Mouse (Mus musculus): ENCODE results near the gene D430042O09Rik. TPM values are rescaled to one million over a fixed set of nuclear protein-coding genes. Genes with fewer than 3 reads are reported as not detected.
A peak's percentile ranks its signal among the peaks of the same experiment; 100 is the strongest.

The D430042O09Rik gene
- polyA plus RNA-seq, 1 experiment from 2014 or later = 7.2 TPM

DNA sequence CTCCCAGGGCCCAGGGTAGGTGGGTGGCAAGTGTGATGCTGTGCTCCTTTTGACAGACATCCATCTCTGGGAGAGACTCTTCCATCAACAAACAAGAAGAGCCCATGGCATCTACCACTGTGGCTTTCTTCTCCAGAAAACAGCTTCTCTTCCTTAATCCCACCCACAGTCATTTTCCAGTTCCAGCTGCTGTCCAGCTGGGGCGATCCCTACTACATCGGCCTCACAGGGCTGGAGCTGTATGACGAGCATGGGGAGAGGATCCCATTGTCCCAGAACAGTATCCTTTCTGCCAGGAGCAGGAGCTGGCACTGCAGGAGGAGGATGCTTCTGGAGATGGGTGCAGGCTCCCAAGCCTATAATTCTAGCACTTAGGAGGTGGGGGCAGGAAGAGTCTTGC lies 160.9 kb downstream of the D430042O09Rik start:
- Histone ChIP-seq H3K4me3 (replicated peaks; ENCODE audit: low read length) (no peak overlapping the region), H3K4me1 (replicated peaks; ENCODE audit: control insufficient read depth, insufficient read depth, low read length) (peaks cover 30% of the 10 kb centered on the region), H3K36me3 (replicated peaks; ENCODE audit: control insufficient read depth, insufficient read depth) (no peaks in the 10 kb centered on the region), H3K4me2 (replicated peaks) (no peak overlapping the region), H3K9me3 (ENCODE audit: control insufficient read depth, low read length) (no peaks in the 10 kb centered on the region), H3K27me3 (ENCODE audit: control insufficient read depth, insufficient read depth, low read length) (no peaks in the 10 kb centered on the region), H3K9ac (no peak overlapping the region), H3K27ac (no peak overlapping the region)
- WGBS = 89% methylated on average over 3 of the region's 3 CpGs
- DNase-seq (ENCODE audit: low spot score) (no peak), ATAC-seq (ENCODE audit: low FRiP score) (no peak)

DNA sequence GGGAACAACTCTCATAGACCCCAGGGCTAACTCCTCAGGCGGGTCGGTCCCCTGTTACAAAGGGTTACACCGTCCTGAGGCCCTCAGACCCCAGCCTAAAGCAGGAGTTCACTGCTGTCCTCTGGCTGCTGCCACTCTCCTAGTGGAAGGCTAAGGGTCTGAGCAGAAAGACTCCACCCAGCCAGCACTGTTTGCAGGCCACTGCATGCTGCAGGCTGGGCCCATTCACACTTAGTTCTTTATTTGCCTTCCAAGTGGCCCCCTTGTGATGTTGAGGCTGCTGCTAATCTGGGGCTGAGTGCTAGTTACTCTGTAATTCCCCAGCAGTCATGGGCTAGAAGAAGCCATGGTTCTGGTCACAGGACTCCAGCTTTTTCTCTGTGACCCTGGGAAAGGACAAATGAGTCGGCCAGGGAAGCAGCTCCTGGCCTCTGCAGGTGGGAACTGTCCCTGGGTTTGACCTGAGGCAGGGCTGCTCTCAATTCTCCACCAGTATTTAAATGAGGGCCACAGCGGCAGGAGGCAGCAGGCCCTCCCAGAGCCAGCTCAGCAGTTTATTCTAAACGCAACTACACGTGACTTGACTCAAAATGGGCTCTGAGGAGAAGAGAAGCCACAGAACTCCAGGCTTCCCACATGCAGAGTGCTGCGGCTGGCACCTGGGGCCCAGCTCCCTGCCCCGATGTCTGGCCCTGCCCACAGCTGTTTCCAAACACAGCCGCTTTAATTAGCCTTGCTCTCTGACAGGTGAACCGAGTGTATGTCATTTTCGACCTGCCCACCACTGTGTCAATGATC lies 163.9 kb downstream of the D430042O09Rik start:
- no peaks in the 10 kb centered on the region for H3K9me3 ChIP-seq (ENCODE audit: control insufficient read depth, low read length)
- peaks cover 19% of the 10 kb centered on the region for H3K4me1 ChIP-seq (replicated peaks; ENCODE audit: control insufficient read depth, insufficient read depth, low read length)
- H3K9ac ChIP-seq = no peak overlapping the region
- no peak overlapping the region for H3K4me3 ChIP-seq (replicated peaks; ENCODE audit: low read length)
- peak overlapping the region; percentile 71 for H3K27ac ChIP-seq
- peak; percentile 59 for ATAC-seq (ENCODE audit: low FRiP score)
- DNase-seq (ENCODE audit: low spot score) = peak; percentile 45
- H3K27me3 ChIP-seq (ENCODE audit: control insufficient read depth, insufficient read depth, low read length) = no peaks in the 10 kb centered on the region
- H3K36me3 ChIP-seq (replicated peaks; ENCODE audit: control insufficient read depth, insufficient read depth) = no peaks in the 10 kb centered on the region
- WGBS = 21% methylated on average over 12 of the region's 12 CpGs
- H3K4me2 ChIP-seq (replicated peaks) = no peak overlapping the region

DNA sequence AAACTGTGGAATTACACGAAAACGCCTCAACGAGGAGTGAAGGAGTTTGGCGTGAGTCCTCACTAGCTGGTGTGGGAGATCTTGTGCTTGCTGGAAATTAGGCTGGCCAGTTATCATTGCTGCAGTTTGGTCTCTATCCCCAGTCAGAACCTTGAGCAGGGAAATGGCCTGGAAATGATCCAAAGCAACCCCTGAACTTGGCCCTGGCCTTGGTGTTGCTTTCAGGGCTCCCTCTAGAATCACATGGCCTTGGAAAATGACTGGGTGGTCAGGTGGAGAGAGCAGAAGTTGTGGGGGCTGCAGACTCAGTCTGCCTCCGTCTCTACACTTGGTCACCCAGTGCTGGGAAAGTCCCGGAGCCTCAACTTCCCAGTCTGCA lies 164.5 kb downstream of the D430042O09Rik start:
- H3K36me3 ChIP-seq (replicated peaks; ENCODE audit: control insufficient read depth, insufficient read depth) = no peaks in the 10 kb centered on the region
- peak overlapping the region; percentile 71 for H3K27ac ChIP-seq
- no peak overlapping the region for H3K4me2 ChIP-seq (replicated peaks)
- H3K9ac ChIP-seq = no peak overlapping the region
- ATAC-seq (ENCODE audit: low FRiP score) = no peak; the same call in 1 of the 2 replicates
- H3K4me3 ChIP-seq (replicated peaks; ENCODE audit: low read length) = no peak overlapping the region
- no peak for DNase-seq (ENCODE audit: low spot score)
- 46% methylated on average over 6 of the region's 6 CpGs for WGBS
- H3K9me3 ChIP-seq (ENCODE audit: control insufficient read depth, low read length) = no peaks in the 10 kb centered on the region
- H3K4me1 ChIP-seq (replicated peaks; ENCODE audit: control insufficient read depth, insufficient read depth, low read length) = peaks cover 19% of the 10 kb centered on the region
- H3K27me3 ChIP-seq (ENCODE audit: control insufficient read depth, insufficient read depth, low read length) = no peaks in the 10 kb centered on the region

DNA sequence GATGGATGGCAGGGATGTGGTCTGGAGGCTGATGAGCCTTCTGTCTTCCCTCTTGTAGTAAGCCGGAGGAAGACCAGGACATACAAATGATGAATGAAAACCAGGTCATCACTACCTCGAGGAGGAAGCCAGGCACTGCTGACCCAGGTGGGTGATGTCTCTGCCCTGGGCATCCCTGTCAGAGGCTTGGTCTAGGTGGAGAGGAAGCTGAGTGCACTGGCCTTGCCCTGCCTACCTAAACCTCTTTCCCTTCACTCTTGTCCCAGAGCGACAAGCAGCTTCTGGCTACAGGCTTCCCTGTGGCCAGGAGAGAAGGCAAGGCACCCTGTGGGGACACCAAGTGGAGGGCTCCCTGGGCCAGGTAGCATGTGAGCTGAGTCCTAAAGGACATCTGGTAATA lies 165.2 kb downstream of the D430042O09Rik start:
- Histone ChIP-seq H3K9ac (no peak overlapping the region), H3K27ac (no peak overlapping the region), H3K9me3 (ENCODE audit: control insufficient read depth, low read length) (no peaks in the 10 kb centered on the region), H3K4me2 (replicated peaks) (no peak overlapping the region), H3K27me3 (ENCODE audit: control insufficient read depth, insufficient read depth, low read length) (no peaks in the 10 kb centered on the region), H3K4me3 (replicated peaks; ENCODE audit: low read length) (no peak overlapping the region), H3K36me3 (replicated peaks; ENCODE audit: control insufficient read depth, insufficient read depth) (no peaks in the 10 kb centered on the region), H3K4me1 (replicated peaks; ENCODE audit: control insufficient read depth, insufficient read depth, low read length) (peaks cover 19% of the 10 kb centered on the region)
- ATAC-seq (ENCODE audit: low FRiP score) = no peak
- DNase-seq (ENCODE audit: low spot score) = no peak
- 73% methylated on average over 3 of the region's 3 CpGs for WGBS

DNA sequence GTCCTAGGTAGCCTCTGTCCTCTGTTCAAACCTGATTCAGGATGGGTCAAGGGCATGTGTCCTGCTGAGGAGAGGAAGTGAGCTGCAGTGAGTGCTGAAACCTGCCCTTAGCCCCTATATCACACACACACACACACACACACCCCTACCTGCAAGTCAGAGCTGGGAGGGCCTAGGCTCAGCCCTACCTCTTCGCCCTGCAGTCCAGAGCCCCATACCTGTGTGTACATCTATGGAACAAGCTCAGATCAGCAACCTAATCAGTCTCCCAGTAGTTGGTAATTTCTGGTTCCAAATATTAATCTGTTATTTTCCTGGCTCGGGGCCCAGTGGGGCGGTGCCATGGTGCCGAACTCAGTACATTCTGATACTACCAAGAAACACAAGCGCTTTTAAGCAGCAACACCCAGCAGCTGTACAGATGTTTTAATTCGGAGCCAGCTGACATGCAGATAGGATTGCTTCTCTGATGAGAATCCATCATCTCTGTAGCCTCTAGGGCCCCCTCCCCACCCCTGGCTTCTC lies 166.3 kb downstream of the D430042O09Rik start:
- Histone ChIP-seq H3K4me1 (replicated peaks; ENCODE audit: control insufficient read depth, insufficient read depth, low read length) (peaks cover 19% of the 10 kb centered on the region), H3K4me2 (replicated peaks) (no peak overlapping the region), H3K36me3 (replicated peaks; ENCODE audit: control insufficient read depth, insufficient read depth) (no peaks in the 10 kb centered on the region), H3K9ac (no peak overlapping the region), H3K4me3 (replicated peaks; ENCODE audit: low read length) (no peak overlapping the region), H3K27ac (no peak overlapping the region), H3K9me3 (ENCODE audit: control insufficient read depth, low read length) (no peaks in the 10 kb centered on the region), H3K27me3 (ENCODE audit: control insufficient read depth, insufficient read depth, low read length) (no peaks in the 10 kb centered on the region)
- 76% methylated on average over 6 of the region's 6 CpGs for WGBS
- DNase-seq (ENCODE audit: low spot score) = no peak
- no peak for ATAC-seq (ENCODE audit: low FRiP score)

DNA sequence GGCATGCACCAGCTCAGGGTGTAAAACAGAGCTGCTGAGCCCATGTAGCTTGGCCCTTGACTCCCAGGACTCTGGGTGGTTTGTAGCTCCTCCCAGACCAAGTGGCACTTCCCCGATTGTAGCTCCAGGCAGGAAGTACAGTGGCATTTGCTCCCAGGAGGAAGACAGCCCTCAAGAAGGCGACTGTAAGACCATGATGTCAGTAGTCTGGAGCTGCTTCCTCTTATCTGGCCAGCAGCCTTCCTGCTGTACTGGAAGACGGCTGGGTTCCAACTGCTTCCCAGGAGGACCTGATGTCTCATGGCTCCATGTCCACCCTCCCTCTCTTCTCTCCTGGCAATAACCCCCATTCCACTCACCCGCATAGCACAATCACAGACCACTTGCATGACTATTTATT lies 170.4 kb downstream of the D430042O09Rik start:
- no peak overlapping the region for H3K27ac ChIP-seq
- H3K4me2 ChIP-seq (replicated peaks) = no peak overlapping the region
- DNase-seq (ENCODE audit: low spot score) (no peak), ATAC-seq (ENCODE audit: low FRiP score) (no peak)
- no peak overlapping the region for H3K4me3 ChIP-seq (replicated peaks; ENCODE audit: low read length)
- no peaks in the 10 kb centered on the region for H3K36me3 ChIP-seq (replicated peaks; ENCODE audit: control insufficient read depth, insufficient read depth)
- no peaks in the 10 kb centered on the region for H3K9me3 ChIP-seq (ENCODE audit: control insufficient read depth, low read length)
- no peak overlapping the region for H3K9ac ChIP-seq
- H3K4me1 ChIP-seq (replicated peaks; ENCODE audit: control insufficient read depth, insufficient read depth, low read length) = 0 out of 2 replicates have a peak, but pooled peaks cover 5% of the 10 kb centered on the region
- 79% methylated on average over 4 of the region's 4 CpGs for WGBS
- H3K27me3 ChIP-seq (ENCODE audit: control insufficient read depth, insufficient read depth, low read length) = no peaks in the 10 kb centered on the region

DNA sequence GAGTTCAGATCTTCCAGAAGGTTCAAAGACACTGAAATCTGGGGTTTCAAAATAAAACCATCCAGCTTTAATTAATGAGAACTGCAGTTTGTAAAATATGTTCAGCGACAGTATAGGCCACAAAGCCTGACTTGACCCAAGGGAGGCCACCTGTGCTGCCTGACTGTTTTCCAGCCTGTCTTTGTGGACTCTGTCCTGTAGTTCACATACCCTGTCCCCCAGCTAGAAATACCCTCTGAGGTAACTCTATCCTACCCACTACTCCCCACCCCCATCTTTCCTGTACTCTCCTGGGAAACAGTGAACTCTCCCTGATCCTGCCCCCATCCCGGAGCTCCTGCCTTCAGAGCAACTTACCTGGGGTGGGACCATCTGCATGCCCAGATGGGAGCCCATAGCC lies 175.5 kb downstream of the D430042O09Rik start:
- WGBS = 84% methylated on average over 2 of the region's 2 CpGs
- H3K36me3 ChIP-seq (replicated peaks; ENCODE audit: control insufficient read depth, insufficient read depth) = no peaks in the 10 kb centered on the region
- H3K4me1 ChIP-seq (replicated peaks; ENCODE audit: control insufficient read depth, insufficient read depth, low read length) = peaks cover 13% of the 10 kb centered on the region; the same call in 1 of the 2 replicates

DNA sequence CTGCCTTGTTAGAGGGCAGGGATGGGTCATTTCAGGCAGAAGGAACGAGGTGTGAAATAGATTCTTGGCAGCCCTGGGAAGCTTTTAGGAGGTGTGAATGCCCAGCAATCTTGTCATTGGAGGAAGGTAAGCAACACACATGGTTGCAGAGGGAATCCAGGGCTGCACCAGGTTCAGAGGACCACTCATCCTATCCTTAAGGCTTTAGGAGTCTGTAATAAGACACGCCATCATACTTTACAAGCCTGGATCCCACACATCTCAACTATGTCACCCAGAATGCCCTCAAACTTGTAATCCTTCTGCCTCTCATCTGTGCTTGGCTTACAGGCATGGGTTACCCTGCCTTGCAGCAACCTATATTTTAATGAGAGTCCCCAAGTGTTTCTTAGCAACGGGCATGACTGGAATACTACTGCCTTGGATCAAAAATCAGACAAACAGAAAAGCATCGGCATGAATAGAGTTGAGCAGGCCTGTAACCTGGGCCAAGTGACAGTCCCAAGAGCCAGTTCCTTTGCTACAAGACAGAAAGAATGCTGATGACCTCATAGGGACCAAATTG lies 178.5 kb downstream of the D430042O09Rik start:
- Histone ChIP-seq H3K9me3 (ENCODE audit: control insufficient read depth, low read length) (no peaks in the 10 kb centered on the region), H3K9ac (no peak overlapping the region), H3K36me3 (replicated peaks; ENCODE audit: control insufficient read depth, insufficient read depth) (no peaks in the 10 kb centered on the region), H3K4me3 (replicated peaks; ENCODE audit: low read length) (no peak overlapping the region), H3K27me3 (ENCODE audit: control insufficient read depth, insufficient read depth, low read length) (no peaks in the 10 kb centered on the region), H3K4me1 (replicated peaks; ENCODE audit: control insufficient read depth, insufficient read depth, low read length) (peaks cover 16% of the 10 kb centered on the region; the same call in 1 of the 2 replicates), H3K4me2 (replicated peaks) (no peak overlapping the region), H3K27ac (no peak overlapping the region)
- DNase-seq (ENCODE audit: low spot score) = no peak
- 57% methylated on average over 4 of the region's 4 CpGs for WGBS
- ATAC-seq (ENCODE audit: low FRiP score) = no peak

More for the DNA sequence above, 175.5 kb downstream of the D430042O09Rik start:
- no peak overlapping the region for H3K9ac ChIP-seq
- H3K9me3 ChIP-seq (ENCODE audit: control insufficient read depth, low read length) = no peaks in the 10 kb centered on the region
- no peak overlapping the region for H3K4me3 ChIP-seq (replicated peaks; ENCODE audit: low read length)
- ATAC-seq (ENCODE audit: low FRiP score) (no peak), DNase-seq (ENCODE audit: low spot score) (no peak)
- H3K27ac ChIP-seq = no peak overlapping the region
- no peak overlapping the region for H3K4me2 ChIP-seq (replicated peaks)
- H3K27me3 ChIP-seq (ENCODE audit: control insufficient read depth, insufficient read depth, low read length) = no peaks in the 10 kb centered on the region

DNA sequence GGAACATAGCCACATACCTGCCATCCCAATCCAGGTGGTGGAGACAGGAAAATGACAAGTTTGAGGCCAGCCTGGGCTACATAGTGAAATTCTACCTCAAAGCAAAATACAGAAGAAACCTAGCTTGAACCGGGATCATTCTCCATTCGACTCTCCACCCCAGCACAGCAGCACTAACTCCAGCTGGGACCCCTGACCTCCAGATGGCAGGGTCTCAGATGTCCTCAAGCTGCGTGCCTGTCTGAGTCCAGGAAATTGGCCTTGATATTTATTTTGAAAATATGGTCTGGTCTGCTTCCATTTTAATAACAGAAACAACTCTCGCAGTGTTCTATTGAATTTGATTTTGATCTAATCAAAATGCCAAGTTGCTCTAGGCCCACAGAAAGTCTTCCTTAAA lies 179.4 kb downstream of the D430042O09Rik start:
- DNase-seq (ENCODE audit: low spot score) (no peak), ATAC-seq (ENCODE audit: low FRiP score) (no peak)
- no peak overlapping the region for H3K9ac ChIP-seq
- H3K27ac ChIP-seq = no peak overlapping the region
- no peaks in the 10 kb centered on the region for H3K9me3 ChIP-seq (ENCODE audit: control insufficient read depth, low read length)
- no peaks in the 10 kb centered on the region for H3K36me3 ChIP-seq (replicated peaks; ENCODE audit: control insufficient read depth, insufficient read depth)
- H3K27me3 ChIP-seq (ENCODE audit: control insufficient read depth, insufficient read depth, low read length) = no peaks in the 10 kb centered on the region
- H3K4me2 ChIP-seq (replicated peaks) = no peak overlapping the region
- 52% methylated on average over 4 of the region's 4 CpGs for WGBS
- no peak overlapping the region for H3K4me3 ChIP-seq (replicated peaks; ENCODE audit: low read length)
- peaks cover 16% of the 10 kb centered on the region; the same call in 1 of the 2 replicates for H3K4me1 ChIP-seq (replicated peaks; ENCODE audit: control insufficient read depth, insufficient read depth, low read length)
